In genomic region chr1:192544901-192545300, GRCm38 (mm10) we compare ENCODE assay signal across 23 mouse cellular contexts.
DNase-seq lines count a peak whose midpoint lies in the region; ATAC-seq and TF ChIP-seq lines count a peak whose summit lies in the region.
"Had no signal": no experiment of that assay in that cellular context is flagged by ENCODE, and none has a peak within 500 bp of the region (broad histone marks: within the 10 kb centered on the region; RNA-seq: fewer than 3 reads in every experiment).

No protein-coding gene starts in this region.

- no peaks in the 10 kb centered on the region for H3K9me3 ChIP-seq in forebrain, embryonic 11.5 days (ENCODE audit: control insufficient read depth, low read length)
- no peaks in the 10 kb centered on the region for H3K9me3 ChIP-seq in forebrain, postnatal 0 days (ENCODE audit: low read length)
- H3K9me3 ChIP-seq in midbrain, embryonic 13.5 days, result no peaks in the 10 kb centered on the region
- H3K9me3 ChIP-seq in midbrain, embryonic 14.5 days (ENCODE audit: control insufficient read depth, low read length), result no peaks in the 10 kb centered on the region
- H3K9me3 ChIP-seq: embryonic facial prominence, embryonic 12.5 days; embryonic facial prominence, embryonic 15.5 days; forebrain, embryonic 12.5 days; forebrain, embryonic 15.5 days; hindbrain, embryonic 15.5 days had no signal

- ATAC-seq in forebrain, embryonic 11.5 days (replicated peaks; ENCODE audit: low FRiP score), result no peak
- no peak for ATAC-seq in forebrain, postnatal 0 days
- 0 out of 2 replicates have a peak, but pooled peaks have one; percentile 37 for ATAC-seq in midbrain, embryonic 13.5 days
- no peak for ATAC-seq in midbrain, embryonic 14.5 days (ENCODE audit: low FRiP score, low TSS enrichment)
- ATAC-seq: forebrain, embryonic 15.5 days; Patski had no signal

- TF ChIP-seq POLR2A in liver, adult 2 months (IDR thresholded peaks at IDR 0.05; ENCODE audit: extremely low read depth, insufficient read depth, low read length), result no peak
- TF ChIP-seq POLR2A in brain, embryonic 14.5 days (IDR thresholded peaks at IDR 0.05; ENCODE audit: borderline replicate concordance, extremely low read depth, insufficient read depth, insufficient read length, poor library complexity, severe bottlenecking), result no peak

- DNase-seq in forebrain, embryonic 11.5 days (ENCODE audit: low spot score), result peak; percentile 46
- no peak for DNase-seq in forebrain, postnatal 0 days
- peak; percentile 67 for DNase-seq in liver, adult 2 months (ENCODE audit: extremely low read depth, low read depth, low spot score)
- DNase-seq in liver, result no peak
- DNase-seq in midbrain, embryonic 14.5 days, result no peak
- DNase-seq in brain, embryonic 14.5 days (ENCODE audit: low read depth), result peak; percentile 13
- DNase-seq: adrenal gland, postnatal 10 days; adrenal gland, postnatal 36 days; B cell, adult 2 months; cerebellum, adult 9-11 months; gastrocnemius, postnatal 10 days; gastrocnemius, postnatal 36 days; heart, adult 2 months; heart, postnatal 36 days had no signal

- TF ChIP-seq CTCF in forebrain, postnatal 0 days (IDR thresholded peaks at IDR 0.05; ENCODE audit: low read depth), result no peak
- no peak for TF ChIP-seq CTCF in liver, adult 2 months (IDR thresholded peaks at IDR 0.05; ENCODE audit: low read depth, low read length)
- TF ChIP-seq CTCF in brain, embryonic 14.5 days (IDR thresholded peaks at IDR 0.05; ENCODE audit: borderline replicate concordance, extremely low read depth, insufficient read depth, insufficient read length), result no peak

- H3K27me3 ChIP-seq in forebrain, embryonic 11.5 days (ENCODE audit: control insufficient read depth, insufficient read depth, low read length), result no peaks in the 10 kb centered on the region
- H3K27me3 ChIP-seq in forebrain, postnatal 0 days (ENCODE audit: insufficient read depth, low read length), result no peaks in the 10 kb centered on the region
- no peaks in the 10 kb centered on the region for H3K27me3 ChIP-seq in liver, adult 2 months (ENCODE audit: control insufficient read depth, insufficient read depth, low read length)
- H3K27me3 ChIP-seq in midbrain, embryonic 13.5 days, result no peaks in the 10 kb centered on the region
- H3K27me3 ChIP-seq in midbrain, embryonic 14.5 days (ENCODE audit: control insufficient read depth, insufficient read depth, low read length), result no peaks in the 10 kb centered on the region
- H3K27me3 ChIP-seq: embryonic facial prominence, embryonic 12.5 days; embryonic facial prominence, embryonic 15.5 days; forebrain, embryonic 12.5 days; forebrain, embryonic 15.5 days; hindbrain, embryonic 15.5 days; Patski had no signal

- no peaks in the 10 kb centered on the region for H3K4me1 ChIP-seq in forebrain, embryonic 11.5 days (replicated peaks; ENCODE audit: control insufficient read depth, insufficient read depth, low read length)
- no peaks in the 10 kb centered on the region for H3K4me1 ChIP-seq in forebrain, postnatal 0 days (ENCODE audit: insufficient read depth)
- H3K4me1 ChIP-seq in liver, adult 2 months (ENCODE audit: control insufficient read depth, insufficient read depth, low read length), result peaks cover 5% of the 10 kb centered on the region
- H3K4me1 ChIP-seq in midbrain, embryonic 13.5 days (replicated peaks), result peaks cover 25% of the 10 kb centered on the region
- peaks cover 4% of the 10 kb centered on the region; the same call in 1 of the 2 replicates for H3K4me1 ChIP-seq in midbrain, embryonic 14.5 days (ENCODE audit: control insufficient read depth, insufficient read depth, low read length)
- H3K4me1 ChIP-seq: embryonic facial prominence, embryonic 12.5 days; embryonic facial prominence, embryonic 15.5 days; forebrain, embryonic 15.5 days had no signal

- H3K9ac ChIP-seq in forebrain, embryonic 11.5 days (ENCODE audit: low read length), result no peak overlapping the region
- no peak overlapping the region for H3K9ac ChIP-seq in forebrain, postnatal 0 days
- H3K9ac ChIP-seq in liver, adult 2 months (ENCODE audit: low read depth, low read length), result no peak overlapping the region
- H3K9ac ChIP-seq in midbrain, embryonic 13.5 days (replicated peaks), result no peak overlapping the region
- no peak overlapping the region for H3K9ac ChIP-seq in midbrain, embryonic 14.5 days (replicated peaks; ENCODE audit: low read length)
- H3K9ac ChIP-seq: embryonic facial prominence, embryonic 12.5 days; embryonic facial prominence, embryonic 15.5 days; forebrain, embryonic 12.5 days; forebrain, embryonic 15.5 days; hindbrain, embryonic 15.5 days had no signal

- H3K36me3 ChIP-seq in forebrain, embryonic 11.5 days (ENCODE audit: control insufficient read depth, insufficient read depth, low read length), result no peaks in the 10 kb centered on the region
- no peaks in the 10 kb centered on the region for H3K36me3 ChIP-seq in forebrain, postnatal 0 days (ENCODE audit: insufficient read depth)
- H3K36me3 ChIP-seq in liver, adult 2 months (ENCODE audit: control insufficient read depth, insufficient read depth, low read length), result no peaks in the 10 kb centered on the region
- H3K36me3 ChIP-seq in midbrain, embryonic 13.5 days, result no peaks in the 10 kb centered on the region
- no peaks in the 10 kb centered on the region for H3K36me3 ChIP-seq in midbrain, embryonic 14.5 days (ENCODE audit: control insufficient read depth, insufficient read depth, low read length)
- H3K36me3 ChIP-seq: embryonic facial prominence, embryonic 12.5 days; embryonic facial prominence, embryonic 15.5 days; forebrain, embryonic 12.5 days; forebrain, embryonic 15.5 days; G1E; hindbrain, embryonic 15.5 days had no signal

- H3K4me3 ChIP-seq in forebrain, embryonic 11.5 days (ENCODE audit: low read depth, low read length), result no peak overlapping the region
- no peak overlapping the region for H3K4me3 ChIP-seq in forebrain, postnatal 0 days (ENCODE audit: low read depth, low read length)
- no peak overlapping the region for H3K4me3 ChIP-seq in liver, adult 2 months (ENCODE audit: insufficient read depth, low read depth, low read length)
- H3K4me3 ChIP-seq in midbrain, embryonic 13.5 days (replicated peaks), result no peak overlapping the region
- H3K4me3 ChIP-seq in midbrain, embryonic 14.5 days (replicated peaks; ENCODE audit: low read depth, low read length), result no peak overlapping the region
- H3K4me3 ChIP-seq: embryonic facial prominence, embryonic 12.5 days; embryonic facial prominence, embryonic 15.5 days; forebrain, embryonic 12.5 days; forebrain, embryonic 15.5 days; heart, adult 2 months; hindbrain, embryonic 15.5 days had no signal

- H3K27ac ChIP-seq in forebrain, embryonic 11.5 days (ENCODE audit: low read depth, low read length), result no peak overlapping the region
- no peak overlapping the region for H3K27ac ChIP-seq in forebrain, postnatal 0 days (ENCODE audit: low read depth, low read length)
- H3K27ac ChIP-seq in liver, adult 2 months (replicated peaks; ENCODE audit: insufficient read depth, low read depth, low read length), result no peak overlapping the region
- H3K27ac ChIP-seq in midbrain, embryonic 13.5 days, result no peak overlapping the region
- H3K27ac ChIP-seq in midbrain, embryonic 14.5 days (replicated peaks; ENCODE audit: low read depth, low read length), result no peak overlapping the region
- H3K27ac ChIP-seq: embryonic facial prominence, embryonic 12.5 days; embryonic facial prominence, embryonic 15.5 days; forebrain, embryonic 15.5 days; heart, adult 2 months; hindbrain, embryonic 15.5 days had no signal

- H3K79me2 ChIP-seq in liver, adult 2 months (ENCODE audit: control insufficient read depth, insufficient read depth, low read length), result no peaks in the 10 kb centered on the region

- 61% methylated on average over 7 of the region's 7 CpGs for WGBS in forebrain, embryonic 11.5 days
- 49% methylated on average over 7 of the region's 7 CpGs for WGBS in forebrain, postnatal 0 days
- WGBS in liver, adult 2 months, result 69% methylated on average over 7 of the region's 7 CpGs
- WGBS in midbrain, embryonic 13.5 days, result 51% methylated on average over 7 of the region's 7 CpGs
- WGBS in midbrain, embryonic 14.5 days, result 44% methylated on average over 7 of the region's 7 CpGs

- no peak overlapping the region for H3K4me2 ChIP-seq in forebrain, embryonic 11.5 days (ENCODE audit: low read depth, low read length, severe bottlenecking)
- no peak overlapping the region for H3K4me2 ChIP-seq in forebrain, postnatal 0 days (ENCODE audit: low read depth)
- H3K4me2 ChIP-seq in midbrain, embryonic 13.5 days (replicated peaks), result no peak overlapping the region
- no peak overlapping the region for H3K4me2 ChIP-seq in midbrain, embryonic 14.5 days (ENCODE audit: low read length)
- H3K4me2 ChIP-seq: embryonic facial prominence, embryonic 12.5 days; embryonic facial prominence, embryonic 15.5 days; forebrain, embryonic 12.5 days; forebrain, embryonic 15.5 days; heart, embryonic 11.5 days; hindbrain, embryonic 15.5 days had no signal

Comparison
In these comparisons a context has a peak if more than half of its experiments do, and no peak if none do; other contexts are left out.
1. DNase-seq: peak in forebrain, embryonic 11.5 days (single experiment), liver, adult 2 months (single experiment) and brain, embryonic 14.5 days (single experiment); none in forebrain, postnatal 0 days (single experiment), liver (single experiment) and midbrain, embryonic 14.5 days (single experiment).